Mouse (Mus musculus): Measurements from ENCODE around the gene Padi6. TPM values are rescaled to one million over a fixed set of nuclear protein-coding genes. Genes with fewer than 3 reads are reported as not detected.

Gene Padi6
- polyA plus RNA-seq (2015; fragmentation: Nextera tagmentation; extraction: Ambion mirVana) = 0.06 and 0.10 TPM in 2 replicates

GRCm38 (mm10) chr4:140742543-140742942 is at the start of gene Padi6:
TSS of gene Padi6 (minus strand) at chr4:140742643.
- H3K9me3 ChIP-seq = no peaks in the 10 kb centered on the region
- no peak within 1 kb of the TSS for H3K4me3 ChIP-seq
- H3K36me3 ChIP-seq = no peaks in the 10 kb centered on the region
- no peak within 1 kb of the TSS for H3K27ac ChIP-seq (replicated peaks)
- H3K9ac ChIP-seq (replicated peaks) = no peak within 1 kb of the TSS
- no peak within 1 kb of the TSS for H3K4me2 ChIP-seq (replicated peaks)
- no peaks in the 10 kb centered on the region for H3K4me1 ChIP-seq
- ATAC-seq (replicated peaks) = no peak
- H3K27me3 ChIP-seq = no peaks in the 10 kb centered on the region
- WGBS = 90% methylated on average over 2 of the region's 2 CpGs

DNA sequence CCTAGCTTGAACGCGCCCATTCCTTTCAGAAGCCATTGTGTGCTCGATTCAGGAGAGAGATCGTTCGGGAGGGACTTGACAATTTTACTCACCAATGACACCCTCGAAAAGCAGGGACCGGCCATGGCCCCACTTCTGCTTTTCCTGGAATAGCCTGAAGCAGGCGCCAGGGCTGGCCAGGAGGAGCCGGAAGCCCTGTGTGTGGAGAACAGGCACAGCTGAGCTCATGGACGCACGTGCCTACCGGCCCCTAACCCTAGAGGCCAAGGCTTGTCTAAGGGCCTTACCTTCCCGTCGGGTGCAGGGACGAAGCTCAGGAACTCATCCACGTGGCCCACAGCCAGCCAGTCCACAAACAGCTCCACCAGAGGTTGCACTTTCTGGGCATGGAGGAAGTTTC is 48.6 kb upstream of the Padi6 start:
- ATAC-seq (replicated peaks) = no peak
- Histone ChIP-seq H3K9me3 (no peaks in the 10 kb centered on the region), H3K27ac (replicated peaks) (no peak overlapping the region), H3K4me2 (replicated peaks) (no peak overlapping the region), H3K27me3 (no peaks in the 10 kb centered on the region), H3K9ac (replicated peaks) (no peak overlapping the region), H3K36me3 (no peaks in the 10 kb centered on the region), H3K4me1 (no peaks in the 10 kb centered on the region), H3K4me3 (no peak overlapping the region)
- 84% methylated on average over 16 of the region's 16 CpGs for WGBS

DNA sequence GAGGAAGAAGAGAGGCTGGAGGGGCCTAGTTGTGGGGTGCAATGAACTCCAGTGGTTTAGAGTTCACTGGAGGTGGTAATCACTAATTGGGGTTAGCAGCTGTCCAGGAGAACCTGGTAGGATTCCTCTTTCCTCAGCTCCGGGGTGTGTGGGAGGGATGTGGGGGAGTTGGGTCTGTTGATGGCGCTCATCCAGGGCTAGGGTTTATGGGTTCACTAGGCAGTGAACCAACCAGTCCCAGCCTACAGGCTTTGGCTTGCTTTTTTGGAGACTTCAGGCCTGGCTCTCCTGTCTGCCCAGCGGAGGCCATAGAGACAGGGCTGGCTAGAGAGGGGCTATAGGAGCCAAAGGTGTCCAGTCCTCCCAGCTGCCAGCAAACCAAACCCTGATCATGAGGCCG is 47.5 kb upstream of the Padi6 start:
- Histone ChIP-seq H3K9ac (replicated peaks) (no peak overlapping the region), H3K9me3 (no peaks in the 10 kb centered on the region), H3K4me2 (replicated peaks) (no peak overlapping the region), H3K27me3 (no peaks in the 10 kb centered on the region), H3K36me3 (no peaks in the 10 kb centered on the region), H3K4me1 (no peaks in the 10 kb centered on the region), H3K4me3 (no peak overlapping the region), H3K27ac (replicated peaks) (no peak overlapping the region)
- ATAC-seq (replicated peaks) = no peak
- 83% methylated on average over 4 of the region's 4 CpGs for WGBS

- no peak overlapping the region for H3K4me3 ChIP-seq
- no peak for ATAC-seq (replicated peaks)
- no peaks in the 10 kb centered on the region for H3K27me3 ChIP-seq
- H3K4me2 ChIP-seq (replicated peaks) = no peak overlapping the region
- WGBS = 47% methylated on average over 6 of the region's 6 CpGs
- H3K9me3 ChIP-seq = no peaks in the 10 kb centered on the region
- H3K27ac ChIP-seq (replicated peaks) = no peak overlapping the region
- H3K9ac ChIP-seq (replicated peaks) = no peak overlapping the region
- H3K4me1 ChIP-seq = no peaks in the 10 kb centered on the region
- no peaks in the 10 kb centered on the region for H3K36me3 ChIP-seq
Measured at GRCm38 (mm10) chr4:140788983-140789382, 46.5 kb upstream of the Padi6 start.

DNA sequence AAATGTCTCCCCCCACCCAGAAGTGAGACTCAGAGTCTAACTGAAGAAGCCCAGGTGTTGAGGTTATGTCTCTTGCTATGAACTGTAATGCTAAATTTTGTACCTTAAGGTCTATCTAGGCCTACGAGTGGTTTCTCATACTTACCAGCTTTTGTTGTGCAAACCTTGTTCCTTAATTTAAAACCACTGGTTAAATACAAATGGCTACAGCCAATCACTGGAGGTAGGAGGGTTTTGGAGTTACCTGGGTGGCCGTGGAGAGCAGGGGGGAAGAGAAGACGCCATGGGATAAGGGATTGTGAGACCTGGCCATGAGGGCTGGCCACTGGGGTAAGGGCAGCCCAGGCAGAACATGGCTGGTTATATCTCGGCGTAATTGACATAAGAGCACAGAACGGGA is 45.8 kb upstream of the Padi6 start:
- H3K36me3 ChIP-seq = no peaks in the 10 kb centered on the region
- no peak for ATAC-seq (replicated peaks)
- no peak overlapping the region for H3K4me2 ChIP-seq (replicated peaks)
- no peaks in the 10 kb centered on the region for H3K4me1 ChIP-seq
- 84% methylated on average over 6 of the region's 6 CpGs for WGBS
- no peaks in the 10 kb centered on the region for H3K9me3 ChIP-seq
- no peak overlapping the region for H3K9ac ChIP-seq (replicated peaks)
- no peaks in the 10 kb centered on the region for H3K27me3 ChIP-seq
- no peak overlapping the region for H3K27ac ChIP-seq (replicated peaks)
- H3K4me3 ChIP-seq = no peak overlapping the region

- Histone ChIP-seq H3K9ac (replicated peaks) (no peak overlapping the region), H3K36me3 (no peaks in the 10 kb centered on the region), H3K27ac (replicated peaks) (no peak overlapping the region), H3K4me2 (replicated peaks) (no peak overlapping the region), H3K4me3 (no peak overlapping the region), H3K9me3 (no peaks in the 10 kb centered on the region), H3K4me1 (no peaks in the 10 kb centered on the region), H3K27me3 (no peaks in the 10 kb centered on the region)
- no peak for ATAC-seq (replicated peaks)
- 77% methylated on average over 4 of the region's 4 CpGs for WGBS
Measured at GRCm38 (mm10) chr4:140787414-140787813, 45.0 kb upstream of the Padi6 start.

GRCm38 (mm10) chr4:140785217-140785616 is 42.8 kb upstream of the Padi6 start:
- H3K4me2 ChIP-seq (replicated peaks) = no peak overlapping the region
- H3K9ac ChIP-seq (replicated peaks) = no peak overlapping the region
- no peaks in the 10 kb centered on the region for H3K4me1 ChIP-seq
- no peaks in the 10 kb centered on the region for H3K9me3 ChIP-seq
- no peaks in the 10 kb centered on the region for H3K27me3 ChIP-seq
- H3K27ac ChIP-seq (replicated peaks) = no peak overlapping the region
- H3K4me3 ChIP-seq = no peak overlapping the region
- ATAC-seq (replicated peaks) = no peak
- no peaks in the 10 kb centered on the region for H3K36me3 ChIP-seq
- WGBS = 84% methylated on average over 5 of the region's 5 CpGs

- 96% methylated on average over 9 of the region's 9 CpGs for WGBS
- no peak overlapping the region for H3K9ac ChIP-seq (replicated peaks)
- H3K36me3 ChIP-seq = no peaks in the 10 kb centered on the region
- H3K4me3 ChIP-seq = no peak overlapping the region
- no peaks in the 10 kb centered on the region for H3K27me3 ChIP-seq
- no peak for ATAC-seq (replicated peaks)
- no peaks in the 10 kb centered on the region for H3K9me3 ChIP-seq
- H3K4me1 ChIP-seq = no peaks in the 10 kb centered on the region
- H3K4me2 ChIP-seq (replicated peaks) = no peak overlapping the region
- no peak overlapping the region for H3K27ac ChIP-seq (replicated peaks)
Measured at GRCm38 (mm10) chr4:140784292-140784945, 42.0 kb upstream of the Padi6 start.

GRCm38 (mm10) chr4:140782821-140783220 is 40.4 kb upstream of the Padi6 start:
- H3K36me3 ChIP-seq = no peaks in the 10 kb centered on the region
- H3K9me3 ChIP-seq = no peaks in the 10 kb centered on the region
- H3K4me3 ChIP-seq = no peak overlapping the region
- H3K4me1 ChIP-seq = no peaks in the 10 kb centered on the region
- 89% methylated on average over 9 of the region's 9 CpGs for WGBS
- ATAC-seq (replicated peaks) = no peak
- no peak overlapping the region for H3K4me2 ChIP-seq (replicated peaks)
- no peak overlapping the region for H3K9ac ChIP-seq (replicated peaks)
- H3K27me3 ChIP-seq = no peaks in the 10 kb centered on the region
- H3K27ac ChIP-seq (replicated peaks) = no peak overlapping the region

- Histone ChIP-seq H3K9ac (replicated peaks) (no peak overlapping the region), H3K4me2 (replicated peaks) (no peak overlapping the region), H3K27me3 (no peaks in the 10 kb centered on the region), H3K4me3 (no peak overlapping the region), H3K9me3 (no peaks in the 10 kb centered on the region), H3K4me1 (no peaks in the 10 kb centered on the region), H3K27ac (replicated peaks) (no peak overlapping the region), H3K36me3 (no peaks in the 10 kb centered on the region)
- no peak for ATAC-seq (replicated peaks)
- WGBS = 91% methylated on average over 14 of the region's 14 CpGs
Measured at GRCm38 (mm10) chr4:140780507-140780906, 38.1 kb upstream of the Padi6 start.

- ATAC-seq (replicated peaks) = no peak
- Histone ChIP-seq H3K27ac (replicated peaks) (no peak overlapping the region), H3K4me2 (replicated peaks) (no peak overlapping the region), H3K9me3 (no peaks in the 10 kb centered on the region), H3K36me3 (no peaks in the 10 kb centered on the region), H3K27me3 (no peaks in the 10 kb centered on the region), H3K9ac (replicated peaks) (no peak overlapping the region), H3K4me3 (no peak overlapping the region), H3K4me1 (no peaks in the 10 kb centered on the region)
- WGBS = 48% methylated on average over 19 of the region's 19 CpGs
Measured at GRCm38 (mm10) chr4:140779803-140780397, 37.5 kb upstream of the Padi6 start.

DNA sequence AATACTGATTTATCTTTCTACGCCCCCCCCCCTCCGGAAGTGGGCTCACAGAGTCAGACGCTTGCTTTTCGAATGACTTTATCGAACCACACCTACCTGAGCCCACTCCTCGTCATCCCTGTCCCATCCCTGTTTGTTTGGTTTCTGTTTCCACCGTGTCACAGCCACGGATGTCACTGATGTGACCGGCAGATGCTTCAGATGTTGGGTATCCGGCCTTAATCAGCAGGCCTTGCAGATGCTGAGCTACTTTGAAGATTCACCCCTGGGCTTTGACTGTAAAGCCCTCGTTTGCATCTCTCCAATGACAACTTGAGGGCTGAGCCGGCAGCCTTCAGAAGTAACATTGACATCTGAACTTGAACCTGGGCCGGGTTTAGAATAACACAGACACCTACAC is 34.2 kb upstream of the Padi6 start:
- H3K4me1 ChIP-seq = no peaks in the 10 kb centered on the region
- H3K36me3 ChIP-seq = no peaks in the 10 kb centered on the region
- no peak for ATAC-seq (replicated peaks)
- H3K9ac ChIP-seq (replicated peaks) = no peak overlapping the region
- no peaks in the 10 kb centered on the region for H3K27me3 ChIP-seq
- H3K4me3 ChIP-seq = no peak overlapping the region
- H3K27ac ChIP-seq (replicated peaks) = no peak overlapping the region
- H3K4me2 ChIP-seq (replicated peaks) = no peak overlapping the region
- 84% methylated on average over 13 of the region's 13 CpGs for WGBS
- H3K9me3 ChIP-seq = no peaks in the 10 kb centered on the region

- Histone ChIP-seq H3K36me3 (no peaks in the 10 kb centered on the region), H3K9ac (replicated peaks) (no peak overlapping the region), H3K27me3 (no peaks in the 10 kb centered on the region), H3K4me1 (no peaks in the 10 kb centered on the region), H3K27ac (replicated peaks) (no peak overlapping the region), H3K4me2 (replicated peaks) (no peak overlapping the region), H3K9me3 (no peaks in the 10 kb centered on the region), H3K4me3 (no peak overlapping the region)
- ATAC-seq (replicated peaks) = no peak
- WGBS = 88% methylated on average over 10 of the region's 10 CpGs
Measured at GRCm38 (mm10) chr4:140775876-140776275, 33.4 kb upstream of the Padi6 start.

Data from forebrain, embryonic 15.5 days (tissue).